Mouse (Mus musculus): ENCODE data around the gene Trpm5.
A peak's percentile ranks its signal among the peaks of the same experiment; 100 is the strongest.

The Trpm5 gene

DNA sequence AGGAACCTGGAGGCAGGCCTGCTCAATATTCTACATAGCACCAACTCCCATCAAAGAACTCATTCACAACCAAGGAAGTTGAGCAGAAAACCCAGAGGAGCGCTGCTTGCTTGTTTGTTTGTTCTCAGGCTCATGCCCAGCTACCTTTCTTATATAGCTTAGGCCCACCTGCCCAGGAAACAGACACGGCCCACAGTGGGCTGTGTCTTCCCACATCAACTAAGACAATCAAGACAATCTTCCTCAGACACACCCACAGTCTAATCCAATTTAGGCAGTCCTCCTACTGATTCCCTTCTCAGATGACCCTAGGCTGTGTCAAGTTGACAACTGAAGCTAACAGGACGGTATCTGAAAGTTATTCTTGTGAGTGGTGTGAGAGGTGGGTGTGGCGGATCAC is 11.6 kb upstream of the Trpm5 start, which contains the start of gene Kcnq1:
Gene Kcnq1, plus strand, starts transcription at position 301 of the 400 bp plus-strand sequence.
- DNase-seq (ENCODE audit: low spot score in 2 of 2), result no peak

DNA sequence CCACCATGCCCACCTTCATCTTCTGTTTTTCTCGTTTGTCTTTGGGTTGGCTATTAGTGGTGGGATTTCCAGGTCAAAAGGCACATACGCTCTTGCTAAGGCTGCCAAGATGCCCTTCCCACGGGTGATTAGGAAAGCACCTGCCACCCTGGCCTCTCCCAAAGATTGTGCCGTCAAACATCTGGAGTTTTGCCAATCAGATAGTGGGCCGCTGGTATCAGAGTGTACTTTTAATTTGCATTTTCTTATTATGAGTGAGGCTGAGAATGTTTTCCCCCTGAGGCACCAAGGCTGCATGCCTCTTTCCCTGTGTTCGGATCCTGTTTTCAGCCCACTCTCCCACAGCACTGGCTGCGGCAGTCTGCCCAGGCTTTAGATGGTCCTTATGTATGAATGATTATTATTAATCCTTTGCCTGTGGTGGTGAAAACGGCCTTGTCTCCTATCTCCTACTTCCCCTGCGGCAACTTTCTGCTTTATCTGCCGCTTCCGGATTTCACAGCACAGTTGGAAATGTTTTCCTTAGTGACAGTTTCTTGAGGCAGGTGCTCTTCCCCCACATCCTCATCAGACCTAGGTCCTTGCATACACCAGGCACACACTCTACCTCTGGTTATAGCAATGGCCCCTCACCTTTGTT is 10.9 kb upstream of the Trpm5 start:
- no peak for DNase-seq (ENCODE audit: low spot score in 2 of 2)

DNA sequence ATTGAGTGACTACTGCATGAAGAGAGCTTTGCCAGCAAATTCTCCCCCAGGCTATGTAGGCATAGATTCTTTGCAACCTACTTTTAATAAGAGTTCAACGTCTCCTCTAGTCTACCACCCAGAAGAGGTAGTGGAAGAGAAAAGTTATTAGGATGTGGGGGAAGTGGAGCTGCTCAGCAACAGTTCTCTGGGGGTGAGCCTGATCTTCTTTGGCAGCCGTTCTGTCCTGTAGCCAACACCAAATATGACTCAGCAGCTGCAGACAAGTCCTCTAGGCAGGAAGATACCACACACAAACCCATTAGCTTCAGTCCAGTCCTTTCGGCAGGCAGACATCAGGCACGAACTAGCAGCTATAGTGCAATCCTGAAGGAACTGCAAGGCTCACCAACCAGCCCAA is 6.3 kb upstream of the Trpm5 start:
- peak in 1 of 2 experiments; percentile 43 for DNase-seq (ENCODE audit: low spot score in 2 of 2)

DNA sequence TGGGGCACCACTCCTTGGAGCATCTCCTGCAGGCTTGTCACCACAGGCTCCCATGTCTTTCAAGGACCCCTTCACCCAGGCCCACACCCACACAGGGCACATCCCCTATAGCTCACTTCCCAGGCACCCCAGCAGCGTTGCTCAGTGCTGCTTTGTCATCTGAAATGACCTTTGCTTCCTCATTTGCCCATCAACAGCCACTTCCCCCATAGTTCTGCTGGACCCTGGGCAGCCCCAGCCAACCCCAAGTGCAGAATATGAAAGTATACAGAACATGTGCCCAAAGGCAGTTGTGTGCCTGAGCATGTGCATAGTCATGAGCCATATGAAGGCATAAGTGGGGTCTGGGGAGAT is 1.1 kb upstream of the Trpm5 start:
- no peak for DNase-seq (ENCODE audit: low spot score in 2 of 2)

DNA sequence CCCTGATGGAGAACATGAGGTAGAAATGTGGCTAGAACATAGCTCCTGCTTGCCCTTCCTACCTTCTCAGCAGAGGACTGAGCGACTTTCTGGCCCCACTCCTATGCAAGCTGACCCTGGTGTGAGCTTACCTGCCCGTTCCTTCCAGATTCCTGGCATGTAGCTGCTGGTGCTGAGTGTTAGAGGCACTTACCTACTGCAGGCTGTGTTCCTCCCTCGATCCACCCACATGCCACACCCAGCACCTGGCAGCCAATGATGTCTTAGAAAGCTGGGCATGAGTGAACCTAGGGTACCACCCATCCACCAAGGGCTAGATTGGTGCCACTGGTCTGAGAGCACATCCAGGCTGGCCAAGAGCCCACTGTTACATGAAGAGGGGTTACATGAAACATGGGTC is 595 bp downstream of the Trpm5 start:
- DNase-seq (ENCODE audit: low spot score in 2 of 2), result no peak

DNA sequence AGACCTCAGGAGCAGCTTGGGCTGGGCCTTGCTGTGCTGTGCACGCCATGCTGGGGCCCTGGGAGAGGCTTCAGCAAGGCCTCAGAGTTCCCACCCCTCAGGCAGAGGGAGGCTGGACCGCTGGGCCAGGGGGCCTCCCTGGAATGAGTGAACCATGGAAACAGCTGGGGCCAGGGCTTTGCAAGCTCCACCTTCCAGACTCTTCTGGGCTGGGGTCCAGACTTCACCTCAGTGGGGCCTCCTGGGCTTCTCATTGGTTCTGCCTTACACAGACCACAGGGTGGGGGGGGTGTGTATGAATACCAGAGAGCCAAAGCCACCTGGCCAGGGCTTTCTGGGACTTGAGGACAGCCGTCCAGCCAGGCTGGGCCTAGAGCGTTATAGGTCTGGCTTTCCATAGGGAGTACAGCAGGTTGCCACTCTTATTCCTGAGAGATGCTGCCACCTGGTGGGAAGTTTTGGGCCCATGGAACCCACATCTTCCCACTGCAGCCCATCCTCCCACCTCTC is 7.3 kb downstream of the Trpm5 start:
- no peak for DNase-seq (ENCODE audit: low spot score in 2 of 2)

DNA sequence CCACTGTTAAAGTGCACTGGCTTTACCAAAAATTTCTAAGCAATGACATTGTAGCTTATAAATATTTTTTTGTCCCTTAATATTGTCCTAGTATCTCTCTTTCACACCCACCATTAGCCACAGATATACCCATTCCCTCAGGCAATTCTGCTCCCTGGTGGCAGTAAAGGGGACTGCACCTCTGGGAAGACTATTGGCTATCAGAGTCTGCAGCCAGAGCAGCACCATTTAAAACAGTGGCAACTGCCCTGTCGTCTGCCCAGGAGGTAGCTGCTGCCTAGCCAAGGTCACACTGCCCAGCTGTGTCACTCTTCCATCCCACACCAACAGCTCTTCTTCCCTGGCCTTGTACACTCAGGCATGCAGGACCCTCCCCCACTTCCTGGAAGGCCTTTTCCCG is 8.1 kb downstream of the Trpm5 start:
- peak; percentile 58 to 69 for DNase-seq (ENCODE audit: low spot score in 2 of 2)

DNA sequence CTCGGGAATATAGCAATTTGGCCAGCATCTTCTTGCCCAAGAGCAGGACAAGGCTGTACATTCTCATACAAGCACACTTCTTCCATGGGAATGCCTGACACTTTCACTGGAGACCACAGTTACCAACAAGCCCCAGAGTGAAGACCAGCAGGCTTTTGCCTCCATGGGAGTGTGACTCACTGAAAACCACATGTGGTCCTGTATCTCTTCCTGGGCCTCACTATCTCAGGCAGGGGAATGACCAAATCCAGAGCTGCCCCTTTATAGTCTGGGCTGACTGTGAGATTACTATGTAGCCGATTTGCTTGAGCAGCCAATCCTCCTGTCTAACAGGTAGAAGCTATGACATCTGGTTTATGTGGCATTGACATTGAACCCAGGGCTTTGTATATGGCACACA is 10.7 kb downstream of the Trpm5 start:
- no peak for DNase-seq (ENCODE audit: low spot score in 2 of 2)

DNA sequence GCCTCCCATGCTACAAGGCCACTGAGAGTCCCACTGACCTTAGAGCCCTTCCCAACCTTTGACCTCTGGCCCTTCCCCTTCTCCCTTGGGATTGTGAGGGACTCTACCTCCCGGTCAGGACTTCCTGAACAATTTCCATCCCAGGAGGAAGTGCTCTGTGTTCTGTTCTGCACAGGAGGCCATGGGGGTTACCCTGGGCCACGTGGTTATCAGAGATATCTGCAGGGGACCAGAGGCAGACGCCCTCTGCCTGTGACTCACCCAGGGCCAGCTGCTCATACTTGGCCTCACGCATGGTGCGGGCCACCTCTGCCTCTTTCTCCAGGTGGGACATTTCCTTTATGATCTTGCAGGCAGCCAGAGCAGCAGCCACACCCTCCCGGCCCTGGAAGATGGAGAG is 12.4 kb downstream of the Trpm5 start:
- DNase-seq (ENCODE audit: low spot score in 2 of 2), result no peak

DNA sequence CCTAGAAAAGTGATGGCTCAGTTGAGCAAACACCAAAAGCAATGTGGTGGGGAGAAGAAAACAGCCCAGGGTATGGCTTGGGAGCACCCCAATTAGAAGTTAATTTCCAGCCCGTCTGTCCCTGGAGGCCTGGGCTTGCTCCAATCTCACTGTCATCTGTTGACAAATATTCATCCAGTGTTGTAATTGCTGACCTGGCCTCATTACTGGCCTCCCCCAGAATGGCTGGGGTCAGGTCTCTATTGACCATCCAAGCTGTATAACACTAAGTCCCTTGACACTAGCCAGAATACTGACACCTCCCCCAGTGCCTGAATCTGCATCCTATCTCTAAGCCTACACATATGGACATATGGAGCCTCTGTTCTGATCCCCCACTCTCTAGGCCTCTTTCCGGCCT is 17.1 kb downstream of the Trpm5 start:
- DNase-seq (ENCODE audit: low spot score in 2 of 2), result no peak

DNA sequence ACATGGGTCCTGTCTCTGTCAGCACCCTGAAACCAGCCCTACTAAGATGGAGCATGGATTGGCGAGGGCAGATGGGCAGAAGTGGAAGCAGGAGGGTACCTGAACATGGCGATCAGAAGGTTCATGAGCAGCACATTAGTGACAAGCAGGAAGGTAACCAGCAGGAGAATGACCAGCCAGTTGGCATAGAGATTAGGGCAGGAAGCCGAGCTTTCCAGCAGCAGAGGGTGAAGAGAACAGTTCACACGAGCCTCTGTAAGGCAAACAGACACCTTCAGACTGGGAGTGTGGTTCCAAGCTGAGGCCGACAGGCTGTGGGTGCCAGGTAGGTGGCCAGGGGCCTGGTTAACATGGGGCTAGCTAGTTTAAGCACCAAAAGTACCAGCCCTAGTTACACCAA is 19.0 kb downstream of the Trpm5 start:
- DNase-seq (ENCODE audit: low spot score in 2 of 2), result no peak

DNA sequence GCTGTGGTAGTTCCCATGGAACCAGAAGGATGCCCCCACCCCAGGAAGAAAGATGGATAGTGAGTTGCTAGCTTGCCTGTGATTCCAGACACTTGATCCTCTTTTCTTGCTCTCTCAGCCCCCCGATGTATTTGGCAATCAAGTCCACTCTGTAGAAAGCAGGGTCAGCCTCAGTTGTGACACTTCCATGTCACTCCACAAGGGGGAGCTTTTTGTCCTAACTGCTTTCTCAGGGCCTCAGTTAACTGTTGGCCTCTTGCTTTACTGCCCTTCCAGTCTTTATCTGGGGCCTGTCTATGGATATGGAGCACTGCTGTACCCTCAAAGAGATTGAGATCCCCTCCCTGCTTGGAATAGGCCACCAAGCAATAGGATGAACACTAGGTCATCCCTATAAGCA is 21.4 kb downstream of the Trpm5 start:
- DNase-seq (ENCODE audit: low spot score in 2 of 2), result no peak

DNA sequence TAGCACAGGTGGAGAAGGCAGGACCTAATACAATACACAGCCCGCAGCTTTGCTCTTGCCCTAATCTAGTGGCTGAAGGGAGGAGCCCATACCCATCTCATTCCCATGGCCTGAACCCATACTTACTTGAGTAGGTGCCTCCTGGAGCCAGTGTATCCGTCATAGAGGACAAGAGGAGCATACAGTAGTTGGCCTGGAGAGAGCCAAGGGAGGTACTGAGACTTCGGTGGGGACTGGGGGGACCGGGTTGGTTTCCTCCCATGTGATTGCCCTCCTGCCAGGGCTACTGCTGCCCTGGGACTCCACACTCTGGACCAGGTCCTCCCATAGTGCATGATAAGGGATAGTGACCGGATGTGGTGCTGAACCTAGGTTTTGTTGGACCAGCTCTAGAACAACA is 21.8 kb downstream of the Trpm5 start:
- DNase-seq (ENCODE audit: low spot score in 2 of 2), result no peak

DNA sequence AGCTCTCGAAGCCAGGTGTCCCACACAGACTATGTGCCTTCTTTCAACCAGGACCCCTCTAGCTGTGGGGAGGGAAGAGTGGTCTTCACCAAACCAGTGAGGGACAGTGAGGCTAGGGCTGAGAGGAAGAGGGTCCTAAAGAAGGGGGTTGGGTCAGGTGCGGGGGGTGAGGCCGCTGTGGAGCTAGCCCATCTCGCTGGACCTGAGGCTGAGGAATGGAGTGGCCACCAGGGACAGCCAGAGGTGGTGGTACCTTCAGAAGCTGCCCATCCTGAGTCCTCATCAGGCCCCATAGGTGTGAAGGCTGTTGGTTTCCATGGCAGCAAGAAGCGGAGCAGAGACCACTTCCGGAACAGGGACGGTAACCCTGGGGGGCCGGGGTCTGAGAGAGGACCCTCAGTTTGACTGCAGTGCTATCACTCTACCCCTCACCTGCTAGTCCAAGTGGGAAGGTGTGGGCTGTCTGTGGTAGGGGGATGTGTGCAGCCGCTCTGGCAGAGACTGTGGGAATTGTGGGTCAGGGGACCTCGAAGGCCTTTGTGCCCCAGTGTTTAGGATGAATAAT is 23.9 kb downstream of the Trpm5 start:
- DNase-seq (ENCODE audit: low spot score in 2 of 2), result no peak

DNA sequence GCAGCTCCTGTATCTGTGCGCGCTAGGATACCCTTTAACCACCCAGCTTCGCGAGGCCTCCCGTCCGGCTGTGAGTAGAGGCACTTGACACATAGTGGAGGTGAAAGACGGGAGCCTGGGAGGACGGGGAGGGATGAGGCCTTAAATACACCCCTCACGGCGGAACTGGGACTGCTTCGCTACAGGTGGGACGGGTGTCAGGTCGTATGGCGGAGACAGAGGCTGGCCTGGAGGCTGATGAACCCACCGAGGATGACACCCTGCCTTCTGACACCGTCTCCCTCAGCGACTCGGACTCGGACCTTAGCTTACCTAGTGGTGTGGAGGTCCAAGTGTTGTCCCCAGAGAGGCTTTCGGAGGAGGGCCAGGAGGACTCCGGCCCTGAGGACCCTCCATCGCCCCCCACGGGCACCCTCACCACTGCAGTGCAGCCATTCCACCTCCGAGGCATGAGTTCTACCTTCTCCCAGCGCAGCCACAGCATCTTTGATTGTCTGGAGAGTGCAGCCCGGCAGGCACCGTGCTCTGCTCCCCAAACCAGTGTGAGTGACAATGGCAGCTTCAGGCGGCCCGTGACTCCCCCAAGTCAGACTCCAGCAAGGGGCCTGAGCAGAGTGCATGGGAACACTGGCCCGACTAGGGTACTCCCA is 24.6 kb downstream of the Trpm5 start:
- no peak for DNase-seq (ENCODE audit: low spot score in 2 of 2)

DNA sequence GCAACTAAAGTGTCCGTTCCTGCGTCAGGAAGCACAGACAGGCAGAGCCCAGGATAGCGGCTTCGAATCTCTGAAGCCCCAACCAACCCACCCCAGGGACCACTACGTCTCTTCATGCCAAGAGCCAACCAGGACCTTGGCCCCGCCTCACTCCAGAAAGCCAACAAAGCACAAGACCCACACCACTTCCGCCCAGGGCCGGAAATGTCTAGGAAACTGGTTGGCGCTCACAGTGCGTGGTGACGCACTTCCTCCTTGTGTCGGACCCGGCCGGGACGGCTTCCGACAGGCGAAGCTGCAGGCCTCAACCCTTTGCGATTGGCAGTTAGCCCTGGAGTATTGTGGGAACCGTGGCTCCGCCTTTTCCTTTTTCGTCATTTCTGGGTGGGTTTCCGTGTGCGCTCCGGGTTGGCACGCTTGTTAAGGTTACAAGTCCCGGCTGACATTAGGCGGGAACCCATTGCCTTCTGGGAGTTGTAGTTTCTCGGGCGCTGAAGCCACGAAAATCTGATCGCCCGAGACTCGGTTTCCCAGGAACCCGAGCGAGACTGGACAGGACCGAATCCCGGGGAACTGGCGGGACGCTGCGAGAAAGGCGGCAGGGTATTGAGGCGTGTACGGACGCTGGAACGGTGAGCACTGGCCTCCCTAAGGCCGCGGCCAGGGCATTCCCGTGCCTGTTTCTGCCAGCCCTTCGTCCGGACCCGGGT is 25.4 kb downstream of the Trpm5 start, which contains the start of gene Tssc4:
Gene Tssc4, plus strand, starts transcription at position 368 of the 710 bp plus-strand sequence.
- peak; percentile 96 to 98 for DNase-seq (ENCODE audit: low spot score in 2 of 2)

DNA sequence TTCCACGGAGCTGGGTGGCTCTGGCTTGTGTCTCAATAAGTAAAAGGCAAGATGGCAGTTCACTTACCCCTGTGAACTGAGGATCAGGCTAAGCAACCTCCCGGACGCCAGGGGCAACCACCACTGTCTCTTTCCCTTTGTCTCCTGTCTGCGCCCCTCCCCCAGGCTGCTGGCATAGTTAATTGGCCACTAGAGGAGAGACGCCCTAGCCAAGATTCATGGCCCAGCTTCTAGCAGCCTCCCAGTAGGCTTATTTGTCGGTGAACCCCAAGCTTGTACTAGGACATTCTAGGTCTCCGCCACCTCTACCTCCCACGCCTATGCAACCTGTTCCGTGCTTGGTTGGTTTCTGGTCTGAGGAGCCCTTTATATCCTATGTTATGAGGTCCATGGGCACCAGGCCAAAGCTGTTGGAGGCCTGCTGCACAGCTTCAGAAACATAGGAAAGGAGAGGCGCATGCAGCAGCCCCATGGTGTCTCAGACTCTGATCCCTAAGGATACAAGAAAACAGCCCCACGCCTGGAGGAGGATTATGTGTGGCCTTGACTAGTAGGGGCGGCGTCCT is 26.0 kb downstream of the Trpm5 start:
- peak in 1 of 2 experiments; percentile 18 for DNase-seq (ENCODE audit: low spot score in 2 of 2)

DNA sequence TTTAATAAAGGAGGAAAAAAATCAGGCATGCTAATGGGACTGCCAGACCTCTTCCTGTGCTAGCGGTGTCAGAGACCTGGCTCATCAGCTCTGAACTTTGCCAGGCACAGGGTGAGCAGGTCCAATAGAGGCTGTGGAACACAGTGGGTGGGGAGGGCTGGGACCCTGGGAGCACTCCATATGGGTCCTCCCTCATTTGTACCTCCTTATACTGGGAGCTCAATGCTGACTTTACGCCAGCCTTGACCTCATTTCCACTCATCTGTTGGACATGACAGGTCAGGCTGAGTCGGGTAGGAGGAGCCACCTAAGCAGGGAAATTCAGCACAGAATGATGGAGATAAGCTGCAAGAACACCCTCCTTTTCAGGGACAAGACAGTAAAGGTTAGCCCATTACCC is 26.5 kb downstream of the Trpm5 start:
- no peak for DNase-seq (ENCODE audit: low spot score in 2 of 2)

DNA sequence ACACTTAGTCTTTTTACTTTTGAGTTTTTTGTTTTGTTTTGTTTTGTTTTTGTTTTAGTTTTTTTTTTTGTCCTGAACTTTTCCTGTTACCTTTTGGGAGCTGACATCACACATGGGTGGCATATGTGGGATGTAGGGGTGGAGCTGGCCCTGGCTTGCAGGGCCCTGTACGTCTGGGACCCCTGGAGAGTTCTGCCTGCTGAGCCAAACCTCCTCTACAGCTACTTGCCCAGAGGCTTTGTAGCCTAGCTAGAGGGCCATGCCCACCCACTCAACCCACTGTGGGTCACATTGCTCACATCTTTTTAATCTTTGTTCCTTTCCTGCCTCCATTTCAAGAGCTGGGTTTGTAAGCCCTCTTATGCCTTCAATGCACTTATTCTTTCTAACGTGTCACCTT is 27.0 kb downstream of the Trpm5 start:
- DNase-seq (ENCODE audit: low spot score in 2 of 2), result no peak

DNA sequence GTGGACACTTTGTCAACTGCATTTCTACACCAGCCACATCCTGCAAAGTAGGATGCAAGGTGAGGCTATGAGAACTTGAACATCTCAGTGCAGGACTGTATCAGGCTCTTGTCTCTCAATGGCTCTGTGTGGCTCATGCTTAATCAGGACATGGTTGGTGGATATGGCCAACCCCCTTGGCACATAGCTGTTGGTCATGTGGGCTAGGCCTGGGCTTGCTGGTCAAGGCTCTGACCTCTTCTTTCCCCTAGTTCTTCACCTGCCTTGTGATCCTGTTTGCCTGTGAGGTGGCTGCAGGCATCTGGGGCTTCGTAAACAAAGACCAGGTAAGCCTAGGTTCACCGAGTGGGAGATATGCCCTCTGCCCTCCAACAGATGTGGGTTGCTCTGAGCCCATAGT is 28.8 kb downstream of the Trpm5 start:
- DNase-seq (ENCODE audit: low spot score in 2 of 2), result no peak

DNA sequence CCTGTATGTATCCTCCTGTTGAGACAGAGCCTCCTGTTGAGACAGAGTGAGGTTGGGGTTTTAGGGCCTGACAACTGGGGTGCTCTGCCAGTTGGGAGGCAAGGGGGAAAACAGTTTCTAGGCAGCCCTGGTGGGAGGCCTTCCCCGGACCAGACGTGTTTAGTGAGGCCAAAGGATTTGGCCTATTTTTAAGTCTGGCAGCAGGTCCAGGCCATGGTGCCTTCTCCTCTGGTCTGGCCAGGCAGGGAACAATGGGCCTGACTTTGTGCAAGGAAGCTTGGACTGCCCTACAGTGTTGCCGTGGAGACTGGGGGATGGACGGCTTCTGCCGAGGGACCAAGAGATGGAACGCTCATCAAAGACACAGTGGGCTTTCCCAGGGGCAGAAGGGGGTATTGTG is 30.2 kb downstream of the Trpm5 start:
- DNase-seq (ENCODE audit: low spot score in 2 of 2), result no peak

DNA sequence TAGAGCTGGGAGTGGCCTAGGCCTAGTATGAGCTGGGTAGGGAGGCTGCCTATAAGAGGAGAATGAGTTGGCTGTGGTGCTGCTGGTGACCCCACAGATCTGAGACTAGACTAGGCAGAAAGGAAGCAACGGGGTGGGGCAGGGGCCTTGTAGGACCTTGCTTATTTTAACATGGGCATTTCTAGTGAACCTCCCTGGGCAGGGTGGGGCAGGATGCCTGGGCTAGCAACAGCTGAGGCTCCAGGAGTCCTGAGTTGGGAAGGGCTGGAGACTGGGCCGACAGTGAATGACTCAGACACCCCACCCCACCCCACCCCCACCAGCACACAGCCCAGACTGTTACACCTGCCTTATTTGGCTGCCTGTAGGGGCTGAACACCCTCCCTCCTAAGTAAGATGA is 31.7 kb downstream of the Trpm5 start:
- no peak for DNase-seq (ENCODE audit: low spot score in 2 of 2)

Data from urinary bladder, postnatal 36 days (tissue).